Mouse (Mus musculus) stomach, postnatal 0 days (tissue): ENCODE data around the gene Gm12248.

Source experiments
- CTCF ChIP-seq: IDR thresholded peaks from 2 replicates; pipeline ENCODE4 v1.5.1; 2016; ENCODE audit warnings: antibody characterized with exemption, low read depth, mild to moderate bottlenecking, moderate library complexity
- EP300 ChIP-seq: optimal IDR thresholded peaks from 2 replicates; pipeline ENCODE3; 2016; ENCODE audit warnings: antibody characterized with exemption

DNA sequence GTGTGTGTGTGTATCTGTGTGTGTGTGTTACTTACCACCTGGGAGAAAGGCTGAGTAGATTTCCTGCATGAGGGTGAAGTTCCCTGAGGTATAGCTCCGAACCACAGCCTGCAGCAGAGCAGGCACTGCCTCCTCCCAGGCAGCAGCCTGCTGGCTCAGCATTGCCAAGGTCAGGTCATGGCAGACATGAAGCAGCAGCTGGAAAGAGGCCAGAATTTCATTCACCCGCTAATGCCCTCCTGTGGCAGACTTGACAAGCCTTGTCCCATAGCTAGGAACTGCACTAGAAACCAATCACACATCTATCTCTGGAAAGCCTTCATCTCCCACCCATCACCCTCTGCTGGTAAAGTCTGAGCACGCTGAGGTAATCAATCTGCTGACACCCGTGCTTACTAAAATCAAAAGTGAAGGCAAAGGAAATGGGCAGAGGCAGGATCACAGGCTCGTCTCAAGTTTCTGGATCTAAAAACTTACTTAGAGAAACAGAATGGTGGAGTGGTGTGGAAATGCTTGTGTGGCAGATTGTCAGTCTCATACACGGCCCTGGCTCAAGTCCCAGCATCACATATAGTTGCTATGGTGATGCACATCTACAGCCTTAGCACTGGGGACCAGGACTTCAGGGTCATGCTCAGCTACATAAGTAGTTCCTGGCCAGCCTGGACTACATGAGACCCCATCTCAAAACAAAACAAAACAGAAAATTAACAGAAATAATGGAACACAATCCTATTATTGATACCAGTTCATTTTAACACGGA is 33.6 kb upstream of the Gm12248 start:
- TF ChIP-seq CTCF (peak; percentile 50), EP300 (no peak)
